Mouse (Mus musculus) lung, postnatal 14 days (tissue): ENCODE results near the gene Slc4a1.
"Not testable (repeated sequence)": the region's sequence is repeated elsewhere in the genome, so short reads cannot be mapped to it uniquely, and the experiment has no call there.

Experiments used
- DNase-seq: peaks from one replicate; pipeline ENCODE4 v3.0.0; 2021

The Slc4a1 gene

GRCm38 (mm10) chr11:102398007-102398825 lies 32.2 kb upstream of the Slc4a1 start:
- DNase-seq, result no peak

GRCm38 (mm10) chr11:102396671-102397141 lies 30.7 kb upstream of the Slc4a1 start:
- no peak for DNase-seq

GRCm38 (mm10) chr11:102396263-102396662 lies 30.3 kb upstream of the Slc4a1 start:
- DNase-seq, result no peak

GRCm38 (mm10) chr11:102395250-102395649 lies 29.2 kb upstream of the Slc4a1 start:
- no peak for DNase-seq

GRCm38 (mm10) chr11:102394421-102395124 lies 28.6 kb upstream of the Slc4a1 start:
- no peak for DNase-seq

GRCm38 (mm10) chr11:102393719-102394420 lies 27.9 kb upstream of the Slc4a1 start:
- DNase-seq, result no peak

GRCm38 (mm10) chr11:102393238-102393634 lies 27.2 kb upstream of the Slc4a1 start, which contains the start of gene Rundc3a:
Rundc3a (plus strand) TSS chr11:102393403.
- peak; percentile 85 for DNase-seq

- no peak for DNase-seq
These were observed 26.6 kb upstream of the Slc4a1 start for GRCm38 (mm10) chr11:102392441-102393237.

GRCm38 (mm10) chr11:102389436-102389835 lies 23.4 kb upstream of the Slc4a1 start:
- DNase-seq, result not testable (repeated sequence)

- DNase-seq, result no peak
These were observed 20.1 kb upstream of the Slc4a1 start for GRCm38 (mm10) chr11:102386121-102386520.

- no peak for DNase-seq
These were observed 19.1 kb upstream of the Slc4a1 start for GRCm38 (mm10) chr11:102385075-102385474.

GRCm38 (mm10) chr11:102384418-102384817 lies 18.4 kb upstream of the Slc4a1 start:
- no peak for DNase-seq

- no peak for DNase-seq
These were observed 17.5 kb upstream of the Slc4a1 start for GRCm38 (mm10) chr11:102383365-102384136.

- no peak for DNase-seq
These were observed 16.8 kb upstream of the Slc4a1 start for GRCm38 (mm10) chr11:102382794-102383193.

- no peak for DNase-seq
These were observed 15.5 kb upstream of the Slc4a1 start for GRCm38 (mm10) chr11:102381341-102382100.

- DNase-seq, result no peak
These were observed 14.1 kb upstream of the Slc4a1 start for GRCm38 (mm10) chr11:102380091-102380490.

- DNase-seq, result no peak
These were observed 11.2 kb upstream of the Slc4a1 start for GRCm38 (mm10) chr11:102377186-102377585.

GRCm38 (mm10) chr11:102376196-102376835 lies 10.3 kb upstream of the Slc4a1 start:
- DNase-seq, result no peak

GRCm38 (mm10) chr11:102375196-102376173 lies 9.5 kb upstream of the Slc4a1 start:
- peak; percentile 12 for DNase-seq
